Mouse (Mus musculus) natural killer cell, adult 2 months (primary cell): ENCODE results near the gene Uqcrc2.

Experiments
- DNase-seq, 2 experiments: peaks; one replicate each; pipeline ENCODE4 v3.0.0; 2022; ENCODE audit warnings: low spot score in 2 of 2

Uqcrc2 gene

GRCm38 (mm10) chr7:120685227-120685626 lies 50.3 kb downstream of the Uqcrc2 start:
- no peak for DNase-seq

DNA sequence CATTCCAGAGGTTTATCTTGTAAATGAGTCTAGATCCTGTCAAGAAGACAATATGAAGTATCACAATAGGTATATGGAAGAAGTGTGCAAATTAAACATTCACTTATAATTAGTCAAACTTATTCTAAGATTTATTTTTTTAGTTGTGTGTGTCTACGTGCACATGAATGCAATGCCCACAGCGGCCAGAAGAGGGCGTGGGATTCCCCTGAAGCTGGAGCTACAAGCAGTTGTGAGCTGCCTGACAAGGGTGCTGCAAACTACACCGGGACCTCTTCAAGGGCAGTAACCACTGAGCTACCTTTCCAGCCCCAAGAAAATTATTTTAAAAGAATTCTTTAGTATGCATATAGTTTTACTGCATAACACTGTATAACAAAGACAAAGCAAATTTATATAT lies 55.7 kb downstream of the Uqcrc2 start:
- peak in 1 of 2 experiments; percentile 24 for DNase-seq

DNA sequence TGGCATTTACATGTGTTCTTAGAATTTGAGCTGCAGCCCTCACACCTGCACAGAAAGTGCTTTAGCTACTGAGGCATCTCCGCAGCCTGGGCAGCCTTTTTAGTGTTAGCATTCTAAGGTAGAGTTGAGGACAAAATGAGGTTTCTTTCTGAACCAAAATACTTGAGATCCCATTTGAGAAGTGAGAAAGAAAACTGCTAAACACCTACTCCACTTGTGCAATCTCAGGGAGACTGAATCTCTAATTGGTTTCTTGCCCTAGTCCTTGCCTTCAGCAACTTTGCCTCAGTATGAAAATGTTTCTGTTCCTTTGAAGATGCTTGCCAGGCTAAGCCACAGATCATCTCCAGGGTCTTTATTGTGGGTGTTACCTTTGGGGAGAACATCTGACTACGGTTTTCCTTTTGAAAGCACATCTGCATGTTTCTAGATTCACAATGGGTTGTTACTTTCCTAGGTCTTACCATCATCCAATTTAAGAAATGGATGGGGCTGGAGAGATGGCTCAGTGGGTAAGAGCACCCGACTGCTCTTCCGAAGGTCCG lies 58.9 kb downstream of the Uqcrc2 start:
- no peak for DNase-seq

DNA sequence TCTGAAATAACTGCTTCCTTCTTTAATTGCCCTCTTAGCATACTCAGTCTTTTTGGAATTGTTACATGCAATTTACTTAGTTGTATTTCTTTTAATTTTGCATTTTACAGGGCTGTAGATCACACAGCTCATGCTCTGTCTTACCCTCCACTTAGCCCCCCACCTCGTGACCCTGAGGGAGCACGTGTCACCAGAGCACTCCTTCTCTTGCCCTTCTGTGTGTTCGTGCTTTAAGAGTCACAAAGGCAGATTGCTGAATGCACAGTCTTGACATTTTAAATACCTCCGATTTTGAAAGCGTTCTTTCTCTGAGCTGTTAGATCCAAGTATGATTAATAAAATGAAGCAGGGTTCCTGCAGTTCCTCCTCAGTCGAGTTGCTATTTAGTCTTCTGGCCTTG lies 60.2 kb downstream of the Uqcrc2 start:
- DNase-seq, result no peak

DNA sequence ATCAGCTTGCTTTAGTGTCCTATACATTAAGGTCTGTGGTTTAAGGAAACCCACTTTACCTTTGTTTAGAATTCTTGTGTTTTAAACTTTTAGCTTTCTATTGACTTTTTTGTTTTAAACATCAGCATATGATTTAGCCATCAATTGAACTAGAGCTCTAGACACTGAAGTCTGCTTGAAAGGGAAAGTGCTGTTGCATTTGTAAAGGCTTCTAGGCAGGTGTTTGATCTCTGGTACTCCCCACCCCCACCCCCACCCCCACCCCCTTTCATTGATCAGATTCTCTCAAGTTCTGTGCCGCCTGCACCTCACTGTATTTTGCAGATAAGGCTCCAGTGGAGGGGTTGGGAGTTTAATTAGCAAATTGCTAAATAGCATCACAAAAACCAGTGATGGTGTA lies 60.7 kb downstream of the Uqcrc2 start:
- no peak for DNase-seq

GRCm38 (mm10) chr7:120696331-120696730 lies 61.4 kb downstream of the Uqcrc2 start:
- no peak for DNase-seq

DNA sequence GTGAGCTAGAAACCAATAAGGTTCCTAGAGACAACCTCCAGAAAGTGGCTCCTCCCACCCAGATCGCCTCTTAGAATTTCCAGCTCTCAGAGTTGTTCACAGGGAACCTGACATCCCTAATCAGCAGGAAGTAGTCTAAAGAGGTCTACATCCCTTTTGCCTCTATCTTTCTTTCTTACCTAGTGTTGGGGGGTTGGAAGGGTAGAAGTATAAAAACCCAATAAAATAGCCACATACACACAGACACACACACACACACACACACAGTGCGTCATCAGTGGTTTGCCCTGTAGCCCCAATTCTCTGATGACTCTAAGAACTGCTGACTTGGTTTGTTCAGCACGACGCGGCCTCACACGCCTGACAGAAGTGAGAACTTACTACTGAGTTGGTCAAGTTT lies 64.6 kb downstream of the Uqcrc2 start:
- peak; percentile 64 to 78 for DNase-seq

DNA sequence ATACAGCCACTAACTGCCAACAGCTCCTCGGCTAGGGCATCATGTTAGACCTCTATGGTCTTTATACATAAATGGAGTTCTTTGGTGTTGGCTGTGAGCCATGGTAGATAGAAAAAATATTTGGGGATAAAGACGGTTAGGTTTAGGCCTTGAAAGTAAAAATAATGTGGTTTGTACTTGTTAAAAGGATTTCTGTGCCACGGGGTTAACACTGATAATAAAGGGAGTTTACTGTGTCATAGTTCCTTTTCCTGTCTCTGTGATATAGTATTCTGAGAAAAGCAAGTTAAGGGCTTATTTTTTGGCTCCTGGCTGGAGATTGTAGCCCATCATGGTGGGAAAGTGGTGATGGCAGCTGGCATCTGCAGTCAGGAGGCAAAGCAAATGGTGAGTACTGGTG lies 68.9 kb downstream of the Uqcrc2 start:
- peak in 1 of 2 experiments; percentile 18 for DNase-seq
